Mouse (Mus musculus) adrenal gland, postnatal 25 days (tissue): Measurements from ENCODE around the gene Fabp6. TPM values are rescaled to one million over a fixed set of nuclear protein-coding genes. Genes with fewer than 3 reads are reported as not detected.
A peak's percentile ranks its signal among the peaks of the same experiment; 100 is the strongest.

Experiments
- DNase-seq: peaks from one replicate; pipeline ENCODE4 v3.0.0; 2021; ENCODE audit warnings: mixed read lengths
- total RNA-seq: library from RNA; stranded (reverse); gene quantifications from 2 replicates; pipeline ENCODE4 v1.2.3, GENCODE M21; 2021

The Fabp6 gene
- total RNA-seq, 1 experiment from 2014 or later = not detected

DNA sequence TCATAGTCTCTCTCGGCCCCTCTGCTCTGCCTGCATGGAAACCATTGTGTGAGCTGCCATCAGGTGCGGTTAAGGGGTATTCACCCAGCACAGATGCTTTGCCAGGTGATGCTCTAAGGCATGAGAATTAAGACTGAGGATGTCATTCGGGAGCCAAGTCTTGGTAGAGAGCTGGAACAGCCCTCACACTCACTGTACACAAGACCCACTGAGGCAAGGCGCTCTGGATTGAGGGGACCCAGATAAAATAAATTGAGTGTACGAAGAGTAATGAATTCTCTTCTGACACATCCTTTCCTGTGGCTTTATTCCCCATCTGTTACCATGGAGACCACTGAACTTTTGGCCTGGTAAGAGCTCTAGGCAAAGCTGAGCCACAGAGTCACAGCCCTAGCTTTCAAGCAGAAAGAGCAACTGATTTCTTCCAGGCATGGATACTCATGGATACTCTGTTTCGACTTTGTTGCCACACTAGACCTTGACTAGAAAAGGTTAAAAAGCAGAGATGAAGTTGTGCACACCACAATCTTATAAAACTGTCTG, 11.7 kb downstream of the Fabp6 start:
- no peak for DNase-seq

DNA sequence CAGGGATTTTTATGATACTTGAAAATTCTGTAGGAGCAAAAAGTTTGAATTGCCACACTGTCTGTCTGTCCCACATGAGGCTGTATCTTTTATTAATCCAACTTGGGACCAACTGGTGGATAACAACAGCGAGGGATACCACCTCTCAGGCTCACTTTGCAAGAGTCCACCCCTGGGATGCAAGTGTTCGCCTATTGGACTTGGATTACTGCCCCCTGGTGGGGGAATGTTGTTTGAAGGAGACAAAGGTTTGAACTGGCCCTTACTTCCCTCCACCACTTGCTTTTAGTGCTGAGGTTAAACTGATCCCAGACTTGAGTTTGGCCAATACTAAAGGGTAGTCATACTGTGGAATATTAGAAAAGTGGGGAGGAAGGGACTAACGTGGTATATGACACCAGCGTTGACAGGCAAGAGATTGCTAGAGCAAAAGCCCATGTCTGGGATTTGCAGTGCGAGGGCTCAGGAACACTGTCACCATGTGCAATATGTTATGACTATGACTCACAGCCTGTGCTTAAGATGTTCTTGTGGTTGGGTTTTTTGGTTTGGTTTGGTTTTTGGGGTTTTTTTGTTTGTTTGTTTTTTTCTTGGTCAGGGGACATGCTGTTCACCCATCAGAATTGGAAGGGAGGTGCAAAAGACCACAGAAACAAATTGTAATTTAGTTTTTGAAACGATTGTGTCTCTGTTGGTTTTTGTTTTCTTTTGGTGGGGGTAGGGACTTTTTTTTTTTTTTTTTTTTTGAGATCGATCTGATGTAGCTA, 14.8 kb downstream of the Fabp6 start, which contains the start of gene 4933415A04Rik:
4933415A04Rik (plus strand) TSS at position 717 of the 767 bp plus-strand sequence.
- DNase-seq = peak; percentile 69

GRCm38 (mm10) chr11:43585211-43586005, 15.9 kb downstream of the Fabp6 start:
- DNase-seq = no peak

GRCm38 (mm10) chr11:43577713-43578478, 23.4 kb downstream of the Fabp6 start:
- DNase-seq = no peak

- no peak for DNase-seq
Measured at GRCm38 (mm10) chr11:43575376-43576151, 25.8 kb downstream of the Fabp6 start.

DNA sequence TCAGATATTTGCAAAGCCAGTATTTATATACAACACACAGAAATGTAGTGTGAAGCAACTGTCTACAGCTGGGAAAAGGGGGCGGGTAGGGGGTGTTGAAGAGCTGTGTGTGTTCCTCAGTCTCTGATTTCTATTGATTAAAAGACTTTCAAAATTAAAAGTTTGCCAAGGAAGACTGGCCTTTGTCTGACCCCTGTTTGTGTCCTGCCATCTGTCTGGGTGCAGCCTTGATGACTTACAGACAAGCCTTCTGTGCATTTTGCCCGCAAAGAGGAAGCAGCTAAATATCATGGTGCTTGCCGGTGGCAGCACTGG, 26.3 kb downstream of the Fabp6 start:
- no peak for DNase-seq

- peak; percentile 68 for DNase-seq
Measured at GRCm38 (mm10) chr11:43569595-43569994, 31.7 kb downstream of the Fabp6 start.

- DNase-seq = no peak
Measured at GRCm38 (mm10) chr11:43569188-43569587, 32.2 kb downstream of the Fabp6 start.

DNA sequence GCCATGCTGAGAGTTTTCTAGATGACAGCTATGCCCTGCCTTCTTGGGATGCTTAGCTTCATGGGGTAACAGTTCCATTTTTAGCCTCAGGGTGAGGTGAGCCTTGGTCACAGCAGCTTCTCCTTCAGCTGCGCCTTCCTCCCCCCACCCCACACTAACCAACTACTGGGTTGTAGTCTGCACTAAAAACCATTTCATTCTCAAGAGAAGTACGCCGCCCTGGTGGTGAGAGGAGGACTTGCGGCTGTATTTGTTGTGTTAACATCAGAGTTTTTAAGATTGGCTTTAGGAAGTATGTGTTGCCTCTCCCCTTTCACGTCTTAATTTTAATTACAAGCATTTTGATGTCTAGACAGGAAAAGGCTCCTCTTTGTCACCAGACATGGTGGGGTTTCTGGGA, 33.1 kb downstream of the Fabp6 start:
- DNase-seq = peak; percentile 35

- DNase-seq = no peak
Measured at GRCm38 (mm10) chr11:43566696-43567095, 34.6 kb downstream of the Fabp6 start.

GRCm38 (mm10) chr11:43565852-43566251, 35.5 kb downstream of the Fabp6 start:
- DNase-seq = no peak

- no peak for DNase-seq
Measured at GRCm38 (mm10) chr11:43565414-43565813, 35.9 kb downstream of the Fabp6 start.

DNA sequence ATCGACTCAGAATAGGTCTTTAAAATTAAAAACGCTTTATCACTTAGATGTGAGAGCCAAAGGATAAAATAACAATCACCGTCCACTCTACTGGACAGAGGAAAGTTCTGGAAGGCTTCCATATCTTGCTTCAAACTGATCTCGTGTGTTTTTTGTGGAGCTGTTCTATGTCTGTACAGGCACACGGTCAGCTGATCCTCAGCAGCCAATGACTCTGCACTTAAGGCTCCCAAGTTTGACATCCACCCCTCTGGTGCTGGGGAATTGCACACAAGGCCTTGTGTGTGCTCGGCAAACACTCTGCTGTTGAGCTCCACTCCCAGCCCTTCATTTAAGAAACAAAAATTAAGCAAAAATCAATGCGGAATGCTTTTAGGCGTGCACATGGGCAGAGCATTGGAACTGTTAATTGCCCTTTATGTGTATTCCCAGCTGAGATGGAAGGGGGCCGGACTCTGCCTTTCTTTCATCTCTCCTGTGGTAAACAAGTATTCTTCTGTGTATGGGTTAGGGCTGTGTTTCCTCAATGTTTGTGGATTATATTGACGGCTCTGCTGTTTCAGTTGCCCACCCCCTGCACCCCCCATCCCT, 37.6 kb downstream of the Fabp6 start:
- DNase-seq = no peak

- DNase-seq = no peak
Measured at GRCm38 (mm10) chr11:43559515-43560292, 41.6 kb downstream of the Fabp6 start.

- DNase-seq = no peak
Measured at GRCm38 (mm10) chr11:43556538-43556937, 44.8 kb downstream of the Fabp6 start.

- no peak for DNase-seq
Measured at GRCm38 (mm10) chr11:43552675-43553074, 48.7 kb downstream of the Fabp6 start.

- no peak for DNase-seq
Measured at GRCm38 (mm10) chr11:43551756-43552155, 49.6 kb downstream of the Fabp6 start.

- peak; percentile 49 for DNase-seq
Measured at GRCm38 (mm10) chr11:43549701-43550100, 51.6 kb downstream of the Fabp6 start.

GRCm38 (mm10) chr11:43548657-43549435, 52.5 kb downstream of the Fabp6 start:
- no peak for DNase-seq

DNA sequence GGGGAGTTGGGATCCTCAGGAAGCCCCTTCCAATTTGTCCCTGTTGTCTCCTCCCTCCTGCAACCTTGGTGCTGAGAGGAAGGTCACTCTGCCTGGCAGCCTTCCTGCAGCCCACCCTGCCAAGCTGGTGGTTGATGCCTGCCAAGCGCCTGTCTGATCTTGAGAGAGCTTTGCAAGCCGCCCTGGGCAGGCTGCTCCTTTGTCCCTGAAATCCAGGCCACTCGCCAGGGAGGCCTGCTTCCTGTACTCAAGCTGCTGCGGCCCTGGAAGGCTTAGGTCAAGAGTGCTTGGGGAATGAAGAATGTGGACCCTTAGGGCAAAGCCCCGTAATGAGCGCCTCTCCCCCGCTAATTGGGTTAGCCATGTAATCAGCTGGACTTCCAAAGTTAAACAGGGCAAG, 53.2 kb downstream of the Fabp6 start:
- peak; percentile 74 for DNase-seq
